Mouse (Mus musculus): ENCODE measurements around the gene AU021092. TPM values are rescaled to one million over a fixed set of nuclear protein-coding genes. Genes with fewer than 3 reads are reported as not detected.

AU021092 gene
- polyA plus RNA-seq, 1 experiment from 2014 or later = 0.73 TPM

GRCm38 (mm10) chr16:5184101-5184500 is 38.0 kb downstream of the AU021092 start:
- no peaks in the 10 kb centered on the region for H3K4me1 ChIP-seq (replicated peaks)
- no peak overlapping the region for H3K9ac ChIP-seq
- H3K36me3 ChIP-seq (replicated peaks) = no peaks in the 10 kb centered on the region
- no peak overlapping the region for H3K4me2 ChIP-seq
- 37% methylated on average over 8 of the region's 8 CpGs for WGBS (ENCODE audit: insufficient replicate concordance)
- no peak overlapping the region for H3K4me3 ChIP-seq (replicated peaks)
- 0 out of 2 replicates have a peak, but pooled peaks cover 4% of the 10 kb centered on the region for H3K27me3 ChIP-seq
- no peaks in the 10 kb centered on the region for H3K9me3 ChIP-seq (replicated peaks)
- ATAC-seq (ENCODE audit: insufficient read depth) = no peak
- H3K27ac ChIP-seq (replicated peaks) = no peak overlapping the region

DNA sequence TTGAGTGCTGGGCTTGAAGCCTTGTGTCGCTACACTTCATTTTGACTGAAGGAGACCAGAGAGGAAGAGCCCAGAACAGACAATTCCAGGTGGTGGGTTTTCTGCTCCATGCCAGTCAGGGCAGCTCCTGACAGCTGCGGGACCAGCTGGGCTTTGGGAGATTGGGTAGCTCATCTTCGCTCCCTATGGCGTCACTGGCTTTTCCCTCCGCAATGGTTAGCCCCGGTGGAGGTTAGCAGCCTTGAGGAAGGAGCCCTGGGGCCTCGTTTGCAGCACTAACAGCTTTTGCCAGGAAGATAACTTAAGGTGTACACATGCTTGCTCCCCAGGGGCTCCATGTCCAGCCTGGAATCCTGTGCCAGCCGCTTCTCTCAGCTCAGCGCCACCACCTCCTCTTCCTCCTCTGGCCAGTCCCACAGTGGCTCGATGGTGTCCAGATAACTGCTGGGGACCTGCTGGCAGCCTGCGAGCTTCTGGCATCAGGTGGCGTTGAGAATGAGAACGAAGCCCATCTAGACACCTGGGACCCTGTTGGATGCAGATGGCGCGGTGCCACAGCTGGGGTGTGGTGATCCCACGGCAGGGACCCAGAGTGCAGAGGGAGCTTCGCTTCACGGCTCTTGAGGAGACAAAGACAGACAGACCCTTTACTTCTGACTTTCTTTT is 38.7 kb downstream of the AU021092 start:
- Histone ChIP-seq H3K4me2 (no peak overlapping the region), H3K27ac (replicated peaks) (no peak overlapping the region), H3K9me3 (replicated peaks) (no peaks in the 10 kb centered on the region), H3K36me3 (replicated peaks) (no peaks in the 10 kb centered on the region), H3K4me1 (replicated peaks) (no peaks in the 10 kb centered on the region), H3K9ac (no peak overlapping the region), H3K4me3 (replicated peaks) (no peak overlapping the region), H3K27me3 (0 out of 2 replicates have a peak, but pooled peaks cover 4% of the 10 kb centered on the region)
- 68% methylated on average over 18 of the region's 18 CpGs for WGBS (ENCODE audit: insufficient replicate concordance)
- no peak for ATAC-seq (ENCODE audit: insufficient read depth)

- Histone ChIP-seq H3K9me3 (replicated peaks) (no peaks in the 10 kb centered on the region), H3K9ac (no peak overlapping the region), H3K27me3 (no peaks in the 10 kb centered on the region), H3K27ac (replicated peaks) (no peak overlapping the region), H3K4me1 (replicated peaks) (no peaks in the 10 kb centered on the region), H3K4me3 (replicated peaks) (no peak overlapping the region), H3K4me2 (no peak overlapping the region), H3K36me3 (replicated peaks) (no peaks in the 10 kb centered on the region)
- ATAC-seq (ENCODE audit: insufficient read depth) = no peak
- WGBS (ENCODE audit: insufficient replicate concordance) = 75% methylated on average over 6 of the region's 6 CpGs
These were observed 49.5 kb downstream of the AU021092 start for GRCm38 (mm10) chr16:5172636-5173035.

DNA sequence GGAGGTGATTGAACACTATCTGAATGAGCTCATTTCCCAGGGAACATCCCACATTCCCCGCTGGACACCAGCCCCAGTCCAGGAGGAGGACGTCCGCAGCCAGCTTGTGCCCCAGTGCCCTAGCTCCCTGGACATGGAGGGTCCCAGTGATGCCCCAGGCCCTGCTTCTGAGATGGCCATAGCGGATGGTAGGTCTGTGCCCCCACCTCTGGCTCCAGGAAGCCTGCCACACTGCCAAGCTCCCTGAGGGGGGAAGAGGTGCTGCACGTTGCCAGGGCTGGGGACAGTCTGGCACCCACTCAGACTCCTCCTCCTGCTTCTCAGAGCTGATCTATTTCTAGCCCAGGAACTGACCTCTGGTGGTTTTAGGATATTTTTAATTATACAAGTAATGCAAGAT is 53.3 kb downstream of the AU021092 start:
- no peaks in the 10 kb centered on the region for H3K36me3 ChIP-seq (replicated peaks)
- no peak for ATAC-seq (ENCODE audit: insufficient read depth)
- 62% methylated on average over 5 of the region's 5 CpGs for WGBS (ENCODE audit: insufficient replicate concordance)
- H3K4me1 ChIP-seq (replicated peaks) = no peaks in the 10 kb centered on the region
- no peak overlapping the region for H3K4me2 ChIP-seq
- H3K9ac ChIP-seq = no peak overlapping the region
- H3K27ac ChIP-seq (replicated peaks) = no peak overlapping the region
- H3K27me3 ChIP-seq = no peaks in the 10 kb centered on the region
- no peaks in the 10 kb centered on the region for H3K9me3 ChIP-seq (replicated peaks)
- H3K4me3 ChIP-seq (replicated peaks) = no peak overlapping the region

GRCm38 (mm10) chr16:5168038-5168437 is 54.1 kb downstream of the AU021092 start:
- Histone ChIP-seq H3K9ac (no peak overlapping the region), H3K36me3 (replicated peaks) (no peaks in the 10 kb centered on the region), H3K4me1 (replicated peaks) (no peaks in the 10 kb centered on the region), H3K4me3 (replicated peaks) (no peak overlapping the region), H3K27ac (replicated peaks) (no peak overlapping the region), H3K9me3 (replicated peaks) (no peaks in the 10 kb centered on the region), H3K27me3 (no peaks in the 10 kb centered on the region), H3K4me2 (no peak overlapping the region)
- ATAC-seq (ENCODE audit: insufficient read depth) = no peak
- 46% methylated on average over 2 of the region's 2 CpGs for WGBS (ENCODE audit: insufficient replicate concordance)

DNA sequence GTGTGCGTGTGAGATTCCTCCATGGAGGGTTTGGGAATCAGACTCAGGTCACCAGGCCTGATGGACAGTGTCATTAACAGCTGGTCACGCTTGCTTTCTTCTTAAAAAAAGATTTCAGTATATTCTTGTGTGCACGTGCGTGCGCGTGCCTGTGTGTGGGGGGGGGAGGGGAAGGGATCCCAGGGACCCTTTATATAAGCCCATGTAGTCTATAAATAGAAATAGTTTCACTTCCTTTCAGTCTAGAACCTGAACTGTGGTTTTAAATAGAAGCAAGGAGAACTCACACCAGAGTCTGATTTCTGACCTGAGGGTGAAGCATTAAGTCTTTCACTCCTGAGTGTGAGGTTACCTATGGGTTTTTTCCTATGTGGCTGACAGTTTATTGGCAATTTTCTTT is 57.8 kb downstream of the AU021092 start:
- H3K36me3 ChIP-seq (replicated peaks) = no peaks in the 10 kb centered on the region
- no peak overlapping the region for H3K4me3 ChIP-seq (replicated peaks)
- WGBS (ENCODE audit: insufficient replicate concordance) = 61% methylated on average over 6 of the region's 6 CpGs
- no peak overlapping the region for H3K4me2 ChIP-seq
- H3K27ac ChIP-seq (replicated peaks) = no peak overlapping the region
- H3K4me1 ChIP-seq (replicated peaks) = no peaks in the 10 kb centered on the region; the same call in 1 of the 2 replicates
- H3K9ac ChIP-seq = no peak overlapping the region
- ATAC-seq (ENCODE audit: insufficient read depth) = no peak
- no peaks in the 10 kb centered on the region for H3K27me3 ChIP-seq
- H3K9me3 ChIP-seq (replicated peaks) = no peaks in the 10 kb centered on the region

Small RNAs within 50 kb of the gene (microRNA-seq; reads per million reads assigned to microRNA genes)
- gene Gm23689 = not detected
- not detected for gene Gm26095
- gene Mir6364 = not detected

Other genes with a start within 250 kb of the AU021092 start
- not detected in 2 replicates for gene Sept12, start 224.4 kb downstream of the AU021092 start, polyA plus RNA-seq (2015; fragmentation: Nextera tagmentation; extraction: Ambion mirVana)
- 7.5 and 9.1 TPM in 2 replicates for gene Smim22, start 215.0 kb downstream of the AU021092 start, polyA plus RNA-seq (2015; fragmentation: Nextera tagmentation; extraction: Ambion mirVana)
- gene Rogdi, start 208.7 kb downstream of the AU021092 start, polyA plus RNA-seq (2015; fragmentation: Nextera tagmentation; extraction: Ambion mirVana) = 65.2 and 78.7 TPM in 2 replicates
- gene Glyr1, start 172.4 kb downstream of the AU021092 start, polyA plus RNA-seq (2015; fragmentation: Nextera tagmentation; extraction: Ambion mirVana) = 41.6 and 46.0 TPM in 2 replicates
- gene Ubn1, start 172.2 kb downstream of the AU021092 start, polyA plus RNA-seq (2015; fragmentation: Nextera tagmentation; extraction: Ambion mirVana) = 8.5 and 9.5 TPM in 2 replicates
- gene Ppl, start 89.9 kb downstream of the AU021092 start, polyA plus RNA-seq (2015; fragmentation: Nextera tagmentation; extraction: Ambion mirVana) = 0.38 and 0.60 TPM in 2 replicates
- gene Sec14l5, start 75.2 kb downstream of the AU021092 start, polyA plus RNA-seq (2015; fragmentation: Nextera tagmentation; extraction: Ambion mirVana) = 0.02 TPM in 1 of 2 replicates, not detected in the other
- 13.1 and 16.0 TPM in 2 replicates for gene Nagpa, start 18.3 kb downstream of the AU021092 start, polyA plus RNA-seq (2015; fragmentation: Nextera tagmentation; extraction: Ambion mirVana)
- gene Alg1, start 11.3 kb upstream of the AU021092 start, polyA plus RNA-seq (2015; fragmentation: Nextera tagmentation; extraction: Ambion mirVana) = 11.8 and 14.2 TPM in 2 replicates
- gene Eef2kmt, start 33.7 kb upstream of the AU021092 start, polyA plus RNA-seq (2015; fragmentation: Nextera tagmentation; extraction: Ambion mirVana) = 9.0 and 9.8 TPM in 2 replicates

Measured in liver, embryonic 15.5 days (tissue).